Mouse (Mus musculus) yolk sac, embryonic 10.5 days (tissue): ENCODE results near the gene Dnm1.

Experiments
- DNase-seq: peaks from one replicate; pipeline ENCODE4 v3.0.0-alpha.2; 2017; ENCODE audit warnings: low spot score

Gene Dnm1

GRCm38 (mm10) chr2:32361437-32361836, 8.3 kb upstream of the Dnm1 start:
- peak; percentile 87 for DNase-seq

GRCm38 (mm10) chr2:32360741-32361140, 7.6 kb upstream of the Dnm1 start:
- DNase-seq: peak; percentile 90

- no peak for DNase-seq
Observed at GRCm38 (mm10) chr2:32358381-32358780, 5.2 kb upstream of the Dnm1 start.

GRCm38 (mm10) chr2:32357710-32358109, 4.6 kb upstream of the Dnm1 start:
- no peak for DNase-seq

GRCm38 (mm10) chr2:32356216-32356615, 3.1 kb upstream of the Dnm1 start:
- DNase-seq: no peak

GRCm38 (mm10) chr2:32354336-32354895, 1.3 kb upstream of the Dnm1 start:
- no peak for DNase-seq

- peak; percentile 60 for DNase-seq
Observed at GRCm38 (mm10) chr2:32353836-32354235, 698 bp upstream of the Dnm1 start.

GRCm38 (mm10) chr2:32352151-32353006, 759 bp downstream of the Dnm1 start, which contains the start of gene Ciz1:
Ciz1 (plus strand) TSS chr2:32352327.
- no peak for DNase-seq

- no peak for DNase-seq
Observed at GRCm38 (mm10) chr2:32351471-32351961, 1.6 kb downstream of the Dnm1 start.

- DNase-seq: no peak
Observed at GRCm38 (mm10) chr2:32350471-32351051, 2.6 kb downstream of the Dnm1 start.

- DNase-seq: no peak
Observed at GRCm38 (mm10) chr2:32349625-32350255, 3.4 kb downstream of the Dnm1 start.

GRCm38 (mm10) chr2:32348311-32348710, 4.8 kb downstream of the Dnm1 start:
- no peak for DNase-seq

- no peak for DNase-seq
Observed at GRCm38 (mm10) chr2:32347019-32347418, 6.1 kb downstream of the Dnm1 start.

- DNase-seq: no peak
Observed at GRCm38 (mm10) chr2:32344598-32345321, 8.4 kb downstream of the Dnm1 start.

- DNase-seq: no peak
Observed at GRCm38 (mm10) chr2:32344056-32344455, 9.1 kb downstream of the Dnm1 start.

- no peak for DNase-seq
Observed at GRCm38 (mm10) chr2:32343351-32343671, 9.8 kb downstream of the Dnm1 start.

- no peak for DNase-seq
Observed at GRCm38 (mm10) chr2:32342539-32343350, 10.4 kb downstream of the Dnm1 start.

GRCm38 (mm10) chr2:32342039-32342438, 11.1 kb downstream of the Dnm1 start:
- no peak for DNase-seq

GRCm38 (mm10) chr2:32341634-32341939, 11.6 kb downstream of the Dnm1 start:
- no peak for DNase-seq

- no peak for DNase-seq
Observed at GRCm38 (mm10) chr2:32340836-32341633, 12.1 kb downstream of the Dnm1 start.
